Mouse (Mus musculus) c-Kit-positive CD71-negative TER-119-negative erythroid progenitor cells, embryonic 14.5 days (primary cell): ENCODE results near the gene Ifna12.
"Not testable (repeated sequence)": the region's sequence is repeated elsewhere in the genome, so short reads cannot be mapped to it uniquely, and the experiment has no call there.

Source experiments
- DNase-seq: peaks from one replicate; pipeline ENCODE4 v3.0.0-alpha.2; 2013; ENCODE audit warnings: low read depth

Ifna12 gene

GRCm38 (mm10) chr4:88603276-88603675 is at the start of gene Ifna12:
TSS of gene Ifna12 (minus strand) at chr4:88603376.
- DNase-seq: no peak

DNA sequence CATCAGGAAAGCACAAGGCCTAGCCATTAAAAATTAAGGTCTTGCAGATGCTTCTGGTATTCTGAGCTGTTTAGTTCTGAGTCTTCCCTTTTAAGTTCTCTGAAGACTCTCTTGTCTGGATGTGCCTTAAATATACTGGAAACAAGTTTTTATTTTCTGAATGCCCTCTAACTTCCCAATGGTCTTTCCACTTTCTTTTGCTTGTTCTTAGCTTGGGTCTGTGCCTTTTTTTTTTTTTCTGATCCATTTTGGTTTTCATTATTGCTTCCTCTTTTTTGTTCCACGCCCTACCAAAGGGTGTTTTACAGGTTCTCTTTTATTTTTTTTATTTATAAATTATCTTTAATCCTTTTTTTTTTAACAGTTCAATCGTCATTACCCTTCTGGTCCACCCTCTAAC is 41.2 kb upstream of the Ifna12 start, which contains the start of gene Ifna13:
TSS of gene Ifna13 (minus strand) at position 101 of the 400 bp plus-strand sequence.
- no peak for DNase-seq

DNA sequence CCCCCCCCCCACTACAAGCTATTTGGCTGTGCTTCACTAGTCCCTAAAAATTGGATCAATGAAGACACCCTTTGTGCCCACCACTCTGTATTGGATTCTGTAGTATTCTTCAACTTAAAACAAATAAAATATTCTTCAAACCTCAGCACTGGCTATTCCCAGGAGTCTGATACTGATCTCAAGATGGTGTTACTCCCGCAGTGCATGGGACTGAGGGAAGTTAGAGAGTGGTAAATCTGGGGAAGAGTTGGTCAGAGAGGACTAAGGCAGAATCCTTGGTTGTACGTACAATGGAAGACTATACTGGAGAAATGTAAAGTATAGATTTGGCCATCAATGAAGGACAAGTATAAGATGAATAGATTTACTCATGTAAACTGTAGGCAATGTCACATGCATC is 39.4 kb upstream of the Ifna12 start:
- DNase-seq: no peak

DNA sequence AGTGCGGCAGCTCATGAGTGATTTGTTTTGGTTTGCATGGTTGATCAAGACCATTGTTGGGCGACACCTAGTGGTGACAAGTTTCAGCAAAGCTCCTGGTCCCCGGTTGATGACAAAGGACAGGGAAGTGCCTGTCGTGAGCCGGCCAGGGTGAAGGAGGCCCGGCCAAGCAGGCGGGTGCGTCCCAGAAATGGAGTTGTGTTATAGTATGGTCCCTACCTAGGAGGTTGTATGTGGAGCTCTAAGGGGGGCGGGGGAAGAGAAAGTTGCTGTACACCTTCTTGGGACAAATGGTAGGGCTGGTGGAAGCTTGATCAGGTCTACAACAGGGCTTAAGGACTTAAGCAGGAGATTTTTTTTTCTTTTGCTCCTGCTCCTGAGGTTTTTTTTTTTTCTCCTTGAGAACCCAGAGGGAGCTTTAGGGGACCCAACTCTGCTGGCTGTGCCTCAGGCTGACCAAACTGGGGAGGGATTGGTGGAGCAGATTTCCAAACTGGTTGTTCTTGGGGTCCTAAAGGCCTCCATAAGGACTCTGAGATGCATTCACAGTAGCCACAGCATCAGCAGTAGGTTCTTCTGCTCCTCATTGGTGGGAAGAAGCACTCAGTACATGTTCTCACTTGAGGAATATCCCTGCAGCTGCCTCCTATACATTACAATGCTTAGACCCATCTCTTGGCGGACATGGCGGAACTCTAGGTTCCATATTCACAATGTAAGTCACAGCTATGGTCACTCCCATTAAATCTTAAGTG is 38.1 kb upstream of the Ifna12 start:
- peak; percentile 100 for DNase-seq

- no peak for DNase-seq
Observed at GRCm38 (mm10) chr4:88640704-88641076, 37.5 kb upstream of the Ifna12 start.

- DNase-seq: no peak
Observed at GRCm38 (mm10) chr4:88634311-88634710, 31.1 kb upstream of the Ifna12 start, which contains the start of gene C87499. TSS of gene C87499 (minus strand) at chr4:88634411.

DNA sequence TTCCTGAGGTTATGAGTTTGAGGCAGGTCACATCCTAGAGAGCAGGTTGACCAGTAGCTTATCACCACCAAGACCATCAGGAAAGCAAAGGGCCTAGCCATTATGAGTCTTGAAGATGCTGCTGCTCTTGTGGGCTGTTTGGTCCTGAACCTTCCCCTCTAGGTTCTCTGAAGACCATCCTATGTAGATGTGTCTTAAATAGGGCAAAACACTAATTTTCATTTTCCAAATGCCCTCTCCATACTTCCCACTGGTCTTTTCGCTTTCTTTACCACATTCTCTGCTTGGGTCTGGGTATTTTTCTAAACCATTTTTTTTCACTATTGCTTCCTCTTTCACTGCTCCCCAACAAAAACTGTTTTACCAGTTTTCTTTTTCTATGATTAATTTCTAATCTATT is 10.9 kb downstream of the Ifna12 start, which contains the start of gene Ifna9:
TSS of gene Ifna9 (minus strand) at position 101 of the 400 bp plus-strand sequence.
- no peak for DNase-seq

DNA sequence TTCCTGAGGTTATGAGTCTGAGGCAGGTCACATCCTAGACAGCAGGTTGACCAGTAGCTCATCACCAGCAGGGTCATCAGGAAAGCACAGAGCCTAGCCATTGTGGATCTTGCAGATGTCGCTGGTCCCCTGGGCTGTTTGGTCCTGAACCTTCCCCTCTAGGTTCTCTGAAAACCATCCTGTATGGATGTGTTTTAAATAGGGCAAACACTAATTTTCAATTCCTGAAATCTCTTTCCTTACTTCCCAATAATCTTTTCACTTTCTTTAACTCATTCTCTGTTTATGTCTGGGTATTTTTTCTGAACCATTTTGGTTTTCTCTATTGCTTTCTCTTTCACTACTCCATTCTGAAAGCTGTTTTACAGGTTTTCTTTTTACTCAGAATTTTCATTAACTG is 31.5 kb downstream of the Ifna12 start, which contains the start of gene Ifna14:
TSS of gene Ifna14 (minus strand) at position 101 of the 400 bp plus-strand sequence.
- DNase-seq: no peak

- DNase-seq: no peak
Observed at GRCm38 (mm10) chr4:88561791-88562190, 41.4 kb downstream of the Ifna12 start.

DNA sequence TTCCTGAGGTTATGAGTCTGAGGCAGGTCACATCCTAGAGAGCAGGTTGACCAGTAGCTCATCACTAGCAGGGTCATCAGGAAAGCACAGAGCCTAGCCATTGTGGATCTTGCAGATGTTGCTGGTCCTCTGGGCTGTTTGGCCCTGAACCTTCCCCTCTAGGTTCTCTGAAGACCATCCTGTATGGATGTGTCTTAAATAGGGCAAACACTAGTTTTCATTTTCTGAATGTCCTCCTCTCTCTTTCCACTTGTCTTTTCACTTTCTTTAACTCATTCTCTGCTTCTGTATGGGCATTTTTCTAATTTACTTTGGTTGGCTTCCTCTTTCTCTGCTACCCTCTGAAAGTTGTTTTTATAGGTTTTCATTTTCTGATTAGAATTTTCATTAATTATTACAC is 45.0 kb downstream of the Ifna12 start, which contains the start of gene Ifna15:
TSS of gene Ifna15 (minus strand) at position 101 of the 400 bp plus-strand sequence.
- DNase-seq: not testable (repeated sequence)
